Mouse (Mus musculus): ENCODE measurements around the gene Ttf2. TPM values are rescaled to one million over a fixed set of nuclear protein-coding genes. Genes with fewer than 3 reads are reported as not detected.

Gene Ttf2
- total RNA-seq (2023) = 6.8 TPM

DNA sequence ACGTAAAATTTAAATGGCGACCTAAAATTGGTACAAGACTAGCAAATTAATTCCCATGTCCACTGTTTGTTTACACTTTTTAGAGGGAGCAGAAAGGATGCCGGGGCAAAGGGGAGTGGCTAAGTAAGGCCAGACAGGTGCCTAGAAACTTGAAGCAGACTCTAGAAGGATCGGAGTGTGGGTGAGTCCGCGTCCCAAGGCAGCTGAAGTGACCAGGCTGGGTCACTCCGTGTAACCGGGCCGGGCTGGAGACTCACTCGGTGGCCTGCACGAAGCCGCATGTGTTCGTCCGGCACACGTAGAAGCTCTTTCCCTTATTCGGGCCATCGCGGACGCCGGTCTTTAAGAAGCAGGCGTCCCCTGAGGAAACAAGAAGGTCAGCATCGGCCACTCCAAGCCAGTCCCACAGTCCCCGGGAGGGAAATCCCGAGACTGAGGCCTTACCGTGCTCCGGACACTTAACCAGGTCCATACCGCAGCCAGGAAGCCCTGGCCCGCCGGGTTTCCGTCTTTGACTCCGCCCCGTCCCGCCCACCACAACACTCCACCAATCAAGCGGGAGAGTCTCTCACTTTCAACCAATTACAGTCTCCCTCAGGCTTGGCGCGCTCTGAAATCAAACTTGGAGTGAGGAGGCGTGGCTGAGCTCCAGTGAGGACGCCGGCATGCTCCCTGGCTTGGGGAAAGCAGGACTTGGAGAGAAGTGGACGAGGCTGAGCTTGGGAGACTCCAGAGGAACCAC lies at the start of gene Ttf2:
Gene Ttf2 (minus strand): TSS at position 488 of the 742 bp plus-strand sequence.

DNA sequence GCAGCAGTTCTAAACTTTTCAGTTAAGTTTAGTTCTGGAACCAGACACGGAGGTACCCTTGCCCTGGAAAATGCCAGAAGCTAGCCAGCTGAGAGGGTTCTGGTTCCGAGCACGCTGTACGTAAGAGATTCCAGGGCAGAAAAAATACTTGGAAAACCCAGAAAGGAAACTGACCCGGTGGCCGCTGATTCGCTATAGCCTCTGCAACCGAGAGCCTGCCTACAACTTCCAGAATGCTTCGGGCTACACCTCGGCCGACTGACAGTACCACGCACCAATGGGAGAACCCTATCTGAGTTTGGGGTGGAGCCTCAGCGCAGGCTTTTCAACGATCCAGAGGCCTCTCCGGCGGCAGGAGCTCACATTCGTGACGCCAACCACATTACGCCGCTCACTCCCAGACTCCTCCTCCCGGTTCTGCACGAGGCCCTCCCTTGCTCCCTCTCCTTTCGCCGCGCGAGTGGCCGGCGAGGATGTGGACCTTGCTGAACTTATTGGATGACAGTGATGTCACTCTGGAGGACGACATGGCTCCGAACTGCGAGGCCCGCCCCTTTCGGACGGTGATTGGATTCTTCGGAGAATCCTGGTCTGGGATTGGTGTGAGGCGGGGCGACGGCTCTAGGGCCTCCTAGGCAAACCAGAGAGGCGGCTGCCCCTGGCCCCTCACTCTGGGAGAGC lies 47.5 kb downstream of the Ttf2 start, which contains the start of gene Trim45:
Gene Trim45 (plus strand): TSS at position 378 of the 681 bp plus-strand sequence.

Other genes starting within 250 kb of the Ttf2 start
- not detected for gene Vtcn1, start 144.2 kb downstream of the Ttf2 start, total RNA-seq (2023)
- 1.0 TPM for gene Trim45, start 47.5 kb downstream of the Ttf2 start, total RNA-seq (2023)
- 4.6 TPM for gene Cd101, start 59.9 kb upstream of the Ttf2 start, total RNA-seq (2023)
- 8.6 TPM for gene Ptgfrn, start 140.6 kb upstream of the Ttf2 start, total RNA-seq (2023)

Measured in CD4-positive naive resting alpha-beta T cell, adult 76 days (primary cell).